Mouse (Mus musculus): ENCODE data around the gene Rpap1. TPM values are rescaled to one million over a fixed set of nuclear protein-coding genes. Genes with fewer than 3 reads are reported as not detected.

The Rpap1 gene
- polyA plus RNA-seq, 1 experiment, result 13.7 TPM

- Histone ChIP-seq H3K4me2 (ENCODE audit: low read depth) (no peak overlapping the region), H3ac (ENCODE audit: control insufficient read depth, insufficient read length) (no peak overlapping the region), H3K36me3 (ENCODE audit: control insufficient read depth, insufficient read depth) (no peaks in the 10 kb centered on the region), H3K27me3 (ENCODE audit: control insufficient read depth, insufficient read depth, insufficient read length) (peaks cover 19% of the 10 kb centered on the region), H3K79me2 (ENCODE audit: control insufficient read depth, insufficient read depth) (no peaks in the 10 kb centered on the region), H3K4me3 (no peak overlapping the region)
- no peak for TF ChIP-seq MYOG (IDR thresholded peaks at IDR 0.05; ENCODE audit: control insufficient read depth in 1 of 3, insufficient read depth in 1 of 3, insufficient read length in 2 of 3, low read depth in 2 of 3)
- TF ChIP-seq E2F4 (IDR thresholded peaks at IDR 0.05; ENCODE audit: insufficient read depth), result no peak
- no peak for TF ChIP-seq POLR2AphosphoS2 (IDR thresholded peaks at IDR 0.05; ENCODE audit: insufficient read length, low read depth)
- TF ChIP-seq POLR2A (IDR thresholded peaks at IDR 0.05; ENCODE audit: insufficient read length, low read depth), result no peak
- TF ChIP-seq MYOD1 (IDR thresholded peaks at IDR 0.05; ENCODE audit: control insufficient read depth in 1 of 3, insufficient read length in 2 of 3, low read depth in 2 of 3), result no peak
- no peak for TF ChIP-seq MAX (IDR thresholded peaks at IDR 0.05; ENCODE audit: low read depth)
- no peak for TF ChIP-seq CEBPB (IDR thresholded peaks at IDR 0.05; ENCODE audit: insufficient read depth, poor library complexity, severe bottlenecking)
- no peak for TF ChIP-seq USF1 (IDR thresholded peaks at IDR 0.05; ENCODE audit: low read depth)
- no peak for TF ChIP-seq SRF (IDR thresholded peaks at IDR 0.05; ENCODE audit: control insufficient read depth, insufficient read length, low read depth)
- no peak for TF ChIP-seq TCF3 (IDR thresholded peaks at IDR 0.05; ENCODE audit: insufficient read length, low read depth)
- no peak for TF ChIP-seq TCF12 (IDR thresholded peaks at IDR 0.05; ENCODE audit: insufficient read depth, poor library complexity, severe bottlenecking)
- TF ChIP-seq REST (IDR thresholded peaks at IDR 0.05; ENCODE audit: insufficient read depth, insufficient read length), result no peak
Observed at GRCm38 (mm10) chr2:119745281-119745680, 42.1 kb downstream of the Rpap1 start.

GRCm38 (mm10) chr2:119744163-119745111 lies 42.9 kb downstream of the Rpap1 start:
- H3ac ChIP-seq (ENCODE audit: control insufficient read depth, insufficient read length), result no peak overlapping the region
- H3K4me2 ChIP-seq (ENCODE audit: low read depth), result no peak overlapping the region
- TF ChIP-seq TCF12 (IDR thresholded peaks at IDR 0.05; ENCODE audit: insufficient read depth, poor library complexity, severe bottlenecking) (no peak), SRF (IDR thresholded peaks at IDR 0.05; ENCODE audit: control insufficient read depth, insufficient read length, low read depth) (no peak), POLR2A (IDR thresholded peaks at IDR 0.05; ENCODE audit: insufficient read length, low read depth) (no peak), POLR2AphosphoS2 (IDR thresholded peaks at IDR 0.05; ENCODE audit: insufficient read length, low read depth) (no peak), MYOG (IDR thresholded peaks at IDR 0.05; ENCODE audit: control insufficient read depth in 1 of 3, insufficient read depth in 1 of 3, insufficient read length in 2 of 3, low read depth in 2 of 3) (no peak), REST (IDR thresholded peaks at IDR 0.05; ENCODE audit: insufficient read depth, insufficient read length) (no peak), TCF3 (IDR thresholded peaks at IDR 0.05; ENCODE audit: insufficient read length, low read depth) (no peak)
- H3K79me2 ChIP-seq (ENCODE audit: control insufficient read depth, insufficient read depth), result no peaks in the 10 kb centered on the region
- peaks cover 12% of the 10 kb centered on the region for H3K27me3 ChIP-seq (ENCODE audit: control insufficient read depth, insufficient read depth, insufficient read length)
- no peaks in the 10 kb centered on the region for H3K36me3 ChIP-seq (ENCODE audit: control insufficient read depth, insufficient read depth)
- no peak overlapping the region for H3K4me3 ChIP-seq

- H3K27me3 ChIP-seq (ENCODE audit: control insufficient read depth, insufficient read depth, insufficient read length), result peaks cover 6% of the 10 kb centered on the region
- H3K79me2 ChIP-seq (ENCODE audit: control insufficient read depth, insufficient read depth), result no peaks in the 10 kb centered on the region
- no peak overlapping the region for H3K4me3 ChIP-seq
- no peaks in the 10 kb centered on the region for H3K36me3 ChIP-seq (ENCODE audit: control insufficient read depth, insufficient read depth)
- no peak overlapping the region for H3K4me2 ChIP-seq (ENCODE audit: low read depth)
- TF ChIP-seq TCF12 (IDR thresholded peaks at IDR 0.05; ENCODE audit: insufficient read depth, poor library complexity, severe bottlenecking) (no peak), CEBPB (IDR thresholded peaks at IDR 0.05; ENCODE audit: insufficient read depth, poor library complexity, severe bottlenecking) (no peak), SRF (IDR thresholded peaks at IDR 0.05; ENCODE audit: control insufficient read depth, insufficient read length, low read depth) (no peak), MAX (IDR thresholded peaks at IDR 0.05; ENCODE audit: low read depth) (no peak), MYOG (IDR thresholded peaks at IDR 0.05; ENCODE audit: control insufficient read depth in 1 of 3, insufficient read depth in 1 of 3, insufficient read length in 2 of 3, low read depth in 2 of 3) (no peak), E2F4 (IDR thresholded peaks at IDR 0.05; ENCODE audit: insufficient read depth) (no peak), REST (IDR thresholded peaks at IDR 0.05; ENCODE audit: insufficient read depth, insufficient read length) (no peak), POLR2AphosphoS2 (IDR thresholded peaks at IDR 0.05; ENCODE audit: insufficient read length, low read depth) (no peak), TCF3 (IDR thresholded peaks at IDR 0.05; ENCODE audit: insufficient read length, low read depth) (no peak), MYOD1 (IDR thresholded peaks at IDR 0.05; ENCODE audit: control insufficient read depth in 1 of 3, insufficient read length in 2 of 3, low read depth in 2 of 3) (no peak), POLR2A (IDR thresholded peaks at IDR 0.05; ENCODE audit: insufficient read length, low read depth) (no peak), USF1 (IDR thresholded peaks at IDR 0.05; ENCODE audit: low read depth) (no peak)
- no peak overlapping the region for H3ac ChIP-seq (ENCODE audit: control insufficient read depth, insufficient read length)
Observed at GRCm38 (mm10) chr2:119743808-119744162, 43.6 kb downstream of the Rpap1 start.

- Histone ChIP-seq H3K27me3 (ENCODE audit: control insufficient read depth, insufficient read depth, insufficient read length) (peaks cover 6% of the 10 kb centered on the region), H3ac (ENCODE audit: control insufficient read depth, insufficient read length) (no peak overlapping the region), H3K4me2 (ENCODE audit: low read depth) (no peak overlapping the region), H3K79me2 (ENCODE audit: control insufficient read depth, insufficient read depth) (no peaks in the 10 kb centered on the region), H3K36me3 (ENCODE audit: control insufficient read depth, insufficient read depth) (no peaks in the 10 kb centered on the region), H3K4me3 (peak overlapping the region; percentile 25)
- no peak for TF ChIP-seq MYOD1 (IDR thresholded peaks at IDR 0.05; ENCODE audit: control insufficient read depth in 1 of 3, insufficient read length in 2 of 3, low read depth in 2 of 3)
- no peak for TF ChIP-seq POLR2AphosphoS2 (IDR thresholded peaks at IDR 0.05; ENCODE audit: insufficient read length, low read depth)
Observed at GRCm38 (mm10) chr2:119743176-119743807, 44.0 kb downstream of the Rpap1 start.

Data from myocyte (in vitro differentiated cells).